11 mouse cellular contexts compared by ENCODE assay signal in genomic region chr13:95067854-95068253, GRCm38 (mm10).
DNase-seq lines count a peak whose midpoint lies in the region; ATAC-seq and TF ChIP-seq lines count a peak whose summit lies in the region.
"Had no signal": no experiment of that assay in that cellular context is flagged by ENCODE, and none has a peak within 500 bp of the region (broad histone marks: within the 10 kb centered on the region; RNA-seq: fewer than 3 reads in every experiment).

No protein-coding gene starts in this region.

- ATAC-seq in heart, postnatal 0 days (ENCODE audit: insufficient read depth, low read depth): no peak

- no peak overlapping the region for H3K9ac ChIP-seq in heart, postnatal 0 days (replicated peaks; ENCODE audit: low read depth, low read length)
- H3K9ac ChIP-seq: limb, embryonic 13.5 days; neural tube, embryonic 12.5 days had no signal

- no peaks in the 10 kb centered on the region for H3K36me3 ChIP-seq in heart, postnatal 0 days (replicated peaks; ENCODE audit: control insufficient read depth, insufficient read depth, low read length)
- H3K36me3 ChIP-seq in embryonic facial prominence, embryonic 10.5 days (replicated peaks): no peaks in the 10 kb centered on the region
- H3K36me3 ChIP-seq: limb, embryonic 13.5 days; neural tube, embryonic 12.5 days had no signal

- H3K27ac ChIP-seq in heart, postnatal 0 days (ENCODE audit: low read depth): no peak overlapping the region
- H3K27ac ChIP-seq in embryonic facial prominence, embryonic 10.5 days (replicated peaks): no peak overlapping the region
- H3K27ac ChIP-seq: limb, embryonic 13.5 days; neural tube, embryonic 12.5 days had no signal

- H3K4me3 ChIP-seq in heart, postnatal 0 days (ENCODE audit: low read depth, low read length): no peak overlapping the region
- H3K4me3 ChIP-seq in embryonic facial prominence, embryonic 10.5 days: no peak overlapping the region
- H3K4me3 ChIP-seq: erythroblast, embryonic 14.5 days; limb, embryonic 13.5 days; neural tube, embryonic 12.5 days had no signal

- DNase-seq in heart, postnatal 0 days (ENCODE audit: low spot score): no peak
- DNase-seq in heart, adult 8-10 months (ENCODE audit: low spot score): no peak
- DNase-seq in testis, postnatal 10 days (ENCODE audit: low spot score): peak; percentile 50
- no peak for DNase-seq in testis, postnatal 14 days (ENCODE audit: low spot score)
- DNase-seq in embryonic facial prominence, embryonic 10.5 days (ENCODE audit: low spot score): peak; percentile 26
- no peak for DNase-seq in thymus, postnatal 10 days (ENCODE audit: low spot score in 2 of 2)
- DNase-seq in gastrocnemius, postnatal 36 days: no peak
- no peak for DNase-seq in ovary, adult 18-20 months (ENCODE audit: low spot score)

- intact Hi-C loops in gastrocnemius, postnatal 36 days (cut with DNase I): no loop called here

- TF ChIP-seq EP300 in heart, postnatal 0 days (IDR thresholded peaks at IDR 0.05; ENCODE audit: low read depth): no peak

- no peaks in the 10 kb centered on the region for H3K27me3 ChIP-seq in heart, postnatal 0 days (ENCODE audit: control insufficient read depth, insufficient read depth, low read length)
- H3K27me3 ChIP-seq in embryonic facial prominence, embryonic 10.5 days (replicated peaks; ENCODE audit: low read depth, poor library complexity, severe bottlenecking): no peaks in the 10 kb centered on the region
- H3K27me3 ChIP-seq: limb, embryonic 13.5 days; neural tube, embryonic 12.5 days had no signal

- WGBS in heart, postnatal 0 days: 57% methylated on average over 6 of the region's 6 CpGs
- WGBS in embryonic facial prominence, embryonic 10.5 days: 69% methylated on average over 6 of the region's 6 CpGs

- H3K9me3 ChIP-seq in heart, postnatal 0 days (replicated peaks; ENCODE audit: control insufficient read depth, low read length): no peaks in the 10 kb centered on the region
- no peaks in the 10 kb centered on the region for H3K9me3 ChIP-seq in embryonic facial prominence, embryonic 10.5 days
- H3K9me3 ChIP-seq: limb, embryonic 13.5 days; neural tube, embryonic 12.5 days had no signal

- no peak overlapping the region for H3K4me2 ChIP-seq in heart, postnatal 0 days (ENCODE audit: low read depth, low read length)
- H3K4me2 ChIP-seq: limb, embryonic 13.5 days; neural tube, embryonic 12.5 days had no signal

- TF ChIP-seq CTCF in heart, postnatal 0 days (IDR thresholded peaks at IDR 0.05; ENCODE audit: low read depth): peak; percentile 48

- H3K4me1 ChIP-seq in heart, postnatal 0 days (ENCODE audit: control insufficient read depth, insufficient read depth): no peaks in the 10 kb centered on the region
- no peaks in the 10 kb centered on the region for H3K4me1 ChIP-seq in embryonic facial prominence, embryonic 10.5 days
- H3K4me1 ChIP-seq: neural tube, embryonic 12.5 days had no signal

Comparison
In these comparisons a context has a peak if more than half of its experiments do, and no peak if none do; other contexts are left out.
1. DNase-seq: peak in testis, postnatal 10 days (single experiment) and embryonic facial prominence, embryonic 10.5 days (single experiment); none in heart, postnatal 0 days (single experiment), heart, adult 8-10 months (single experiment), testis, postnatal 14 days (single experiment), thymus, postnatal 10 days (0 of 2), gastrocnemius, postnatal 36 days (0 of 2) and ovary, adult 18-20 months (single experiment).